Mouse (Mus musculus) heart, postnatal 0 days (tissue): ENCODE data around the gene Spata21. TPM values are rescaled to one million over a fixed set of nuclear protein-coding genes. Genes with fewer than 3 reads are reported as not detected.
A peak's percentile ranks its signal among the peaks of the same experiment; 100 is the strongest.
"Not testable (repeated sequence)": the region's sequence is repeated elsewhere in the genome, so short reads cannot be mapped to it uniquely, and the experiment has no call there.

Source experiments
- ATAC-seq: fragments of 200-750 bp; cut with Nextera tagmentation; 2 replicates; pipeline ENCODE4 v1.8.0; 2017; ENCODE audit warnings: low read depth, moderate number of reproducible peaks, moderate library complexity; ENCODE audit not compliant: insufficient read depth
- DNase-seq: peaks from one replicate; pipeline ENCODE4 v3.0.0-alpha.2; 2016; ENCODE audit warnings: low spot score
- H3K27ac ChIP-seq: fragments of 300-500 bp; sonication (generic); 2 replicates; pipeline ENCODE4 v1.5.1; 2014; ENCODE audit warnings: low read depth, mild to moderate bottlenecking
- H3K27me3 ChIP-seq: fragments of 300-500 bp; sonication (generic); 2 replicates; pipeline ENCODE4 v1.6.1; 2014; ENCODE audit warnings: low read length, mixed read lengths; ENCODE audit not compliant: control insufficient read depth, insufficient read depth
- H3K36me3 ChIP-seq: fragments of 300-500 bp; sonication (generic); replicated peaks from 2 replicates; pipeline ENCODE4 v1.6.1; 2014; ENCODE audit warnings: low read length, mixed read lengths; ENCODE audit not compliant: control insufficient read depth, insufficient read depth
- H3K4me1 ChIP-seq: fragments of 300-500 bp; sonication (generic); 2 replicates; pipeline ENCODE4 v1.6.1; 2014; ENCODE audit warnings: antibody characterized with exemption; ENCODE audit not compliant: control insufficient read depth, insufficient read depth
- H3K4me2 ChIP-seq: fragments of 300-500 bp; sonication (generic); 2 replicates; pipeline ENCODE4 v1.6.1; 2014; ENCODE audit warnings: low read depth, mild to moderate bottlenecking, low read length, moderate library complexity
- H3K4me3 ChIP-seq: fragments of 300-500 bp; sonication (generic); 2 replicates; pipeline ENCODE4 v1.5.1; 2014; ENCODE audit warnings: low read depth, low read length
- H3K9ac ChIP-seq: fragments of 300-500 bp; sonication (generic); replicated peaks from 2 replicates; pipeline ENCODE4 v1.6.1; 2014; ENCODE audit warnings: low read depth, low read length, mixed read lengths
- H3K9me3 ChIP-seq: fragments of 300-500 bp; sonication (generic); replicated peaks from 2 replicates; pipeline ENCODE4 v1.6.1; 2016; ENCODE audit warnings: low read length; ENCODE audit not compliant: control insufficient read depth
- CTCF ChIP-seq: IDR thresholded peaks from 2 replicates; pipeline ENCODE4 v1.5.1; 2016; ENCODE audit warnings: antibody characterized with exemption, control low read depth, low read depth
- EP300 ChIP-seq: IDR thresholded peaks from 2 replicates; pipeline ENCODE4 v1.6.1; 2016; ENCODE audit warnings: antibody characterized with exemption, low read depth
- WGBS: fragments of 180-500 bp; shearing (Covaris S2); extraction: QIAGEN DNeasy Blood & Tissue Kit; methylation state at CpG from one replicate; pipeline ENCODE4 v1.1.7; 2014; 5-methylcytosine and 5-hydroxymethylcytosine counted together
- polyA plus RNA-seq: library from polyadenylated mRNA; unstranded; fragments of >200 nt; fragmentation: Nextera tagmentation; extraction: Ambion mirVana; gene quantifications from 2 replicates; pipeline ENCODE4 v1.2.1, GENCODE M21; 2015
- total RNA-seq: library from RNA; depleted of rRNA; stranded (reverse); fragments of >200 nt; gene quantifications from 2 replicates; pipeline ENCODE4 v1.2.3, GENCODE M21; 2014; ENCODE audit warnings: low replicate concordance

The Spata21 gene
- total and polyA plus RNA-seq, 2 experiments from 2014 or later, result not detected

DNA sequence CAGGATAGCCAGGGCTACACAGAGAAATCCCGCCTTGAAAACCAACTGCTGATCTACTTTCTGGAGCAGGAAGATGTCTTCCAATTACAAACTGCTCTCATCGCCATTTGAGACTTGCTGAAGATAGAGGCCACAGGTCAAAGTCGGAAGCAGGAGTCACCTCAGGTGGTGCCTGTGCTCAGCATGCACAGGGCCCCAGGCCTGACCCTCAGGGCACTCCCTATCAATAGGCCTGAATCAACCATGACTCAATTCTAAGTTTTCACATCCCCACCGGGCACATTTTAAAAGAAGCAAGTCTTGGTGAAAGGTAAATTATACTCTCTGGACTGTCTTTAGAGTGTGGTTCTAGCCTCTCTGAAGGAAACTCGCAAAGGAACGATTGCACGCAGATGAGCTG is 48.0 kb downstream of the Spata21 start:
- no peak overlapping the region for H3K9ac ChIP-seq
- no peak for ATAC-seq
- 74% methylated on average over 7 of the region's 7 CpGs for WGBS

DNA sequence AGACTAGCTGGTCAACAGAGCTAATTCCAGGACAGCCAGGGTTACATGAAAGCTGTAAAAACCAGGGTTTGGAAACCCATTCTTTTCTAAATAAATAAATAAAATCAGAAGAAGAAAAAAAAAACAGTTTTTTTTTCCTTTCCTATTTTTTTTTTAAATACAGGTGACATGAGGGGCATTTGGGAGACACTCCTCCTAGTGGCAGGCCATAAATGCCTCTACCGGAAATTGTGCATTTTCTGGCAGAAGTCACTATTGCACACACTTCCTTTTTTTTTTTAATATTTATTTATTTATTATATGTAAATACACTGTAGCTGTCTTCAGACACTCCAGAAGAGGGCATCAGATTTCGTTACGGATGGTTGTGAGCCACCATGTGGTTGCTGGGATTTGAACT is 49.6 kb downstream of the Spata21 start:
- peaks cover 43% of the 10 kb centered on the region for H3K4me1 ChIP-seq
- not testable (repeated sequence) for H3K27me3 ChIP-seq, H3K4me3 ChIP-seq, H3K9me3 ChIP-seq, H3K36me3 ChIP-seq, ATAC-seq, H3K9ac ChIP-seq, DNase-seq, H3K27ac ChIP-seq, H3K4me2 ChIP-seq
- 81% methylated on average over 2 of the region's 3 CpGs for WGBS
- TF ChIP-seq CTCF, result peak; percentile 11; the same call in 1 of the 2 replicates

More for the DNA sequence above, 48.0 kb downstream of the Spata21 start:
- Histone ChIP-seq H3K9me3 (no peaks in the 10 kb centered on the region), H3K4me1 (peaks cover 59% of the 10 kb centered on the region), H3K27ac (no peak overlapping the region), H3K4me2 (no peak overlapping the region), H3K36me3 (no peaks in the 10 kb centered on the region), H3K27me3 (no peaks in the 10 kb centered on the region), H3K4me3 (no peak overlapping the region)
- DNase-seq, result no peak
- TF ChIP-seq CTCF, result no peak
- TF ChIP-seq EP300, result no peak

DNA sequence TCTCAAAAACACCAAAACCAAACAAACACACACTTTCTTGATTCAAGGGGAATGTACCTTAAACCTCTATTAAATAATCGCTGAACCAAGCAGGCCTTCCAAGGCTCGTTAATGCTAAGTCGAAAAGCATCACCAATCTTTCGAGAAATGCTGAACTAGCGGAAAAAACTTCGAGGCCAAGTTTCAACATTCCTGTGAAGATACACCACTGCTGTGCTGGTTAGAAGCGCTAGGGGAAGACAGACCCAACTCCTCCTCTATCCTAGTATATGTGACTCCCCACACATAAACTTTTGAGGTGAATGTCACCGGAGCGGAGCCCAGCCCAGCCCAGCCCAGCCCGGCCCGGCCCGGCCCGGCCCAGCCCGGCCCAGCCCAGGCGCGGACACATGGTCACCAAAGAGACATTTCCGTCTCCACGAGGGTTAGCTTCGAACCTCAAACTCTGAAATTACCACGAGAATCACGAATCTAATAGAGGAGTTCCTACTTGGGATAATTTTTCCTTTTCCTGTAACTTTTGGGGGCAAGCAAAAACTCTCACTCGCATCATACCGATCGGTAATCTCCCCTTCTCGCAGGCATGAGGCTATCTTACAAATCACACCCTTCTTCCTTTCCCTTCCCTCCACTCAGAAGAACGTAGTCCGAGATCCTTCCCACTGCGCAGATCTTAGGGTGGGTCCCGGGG is 50.4 kb downstream of the Spata21 start:
- Histone ChIP-seq H3K36me3 (no peaks in the 10 kb centered on the region), H3K27ac (peak overlapping the region; percentile 86), H3K4me2 (peak overlapping the region; percentile 86), H3K4me1 (peaks cover 40% of the 10 kb centered on the region), H3K9me3 (no peaks in the 10 kb centered on the region), H3K9ac (peak overlapping the region; percentile 74), H3K27me3 (no peaks in the 10 kb centered on the region), H3K4me3 (peak overlapping the region; percentile 79)
- TF ChIP-seq CTCF, result no peak
- no peak for TF ChIP-seq EP300
- DNase-seq (peak; percentile 61), ATAC-seq (no peak)
- WGBS, result 1% methylated on average over 29 of the region's 29 CpGs

DNA sequence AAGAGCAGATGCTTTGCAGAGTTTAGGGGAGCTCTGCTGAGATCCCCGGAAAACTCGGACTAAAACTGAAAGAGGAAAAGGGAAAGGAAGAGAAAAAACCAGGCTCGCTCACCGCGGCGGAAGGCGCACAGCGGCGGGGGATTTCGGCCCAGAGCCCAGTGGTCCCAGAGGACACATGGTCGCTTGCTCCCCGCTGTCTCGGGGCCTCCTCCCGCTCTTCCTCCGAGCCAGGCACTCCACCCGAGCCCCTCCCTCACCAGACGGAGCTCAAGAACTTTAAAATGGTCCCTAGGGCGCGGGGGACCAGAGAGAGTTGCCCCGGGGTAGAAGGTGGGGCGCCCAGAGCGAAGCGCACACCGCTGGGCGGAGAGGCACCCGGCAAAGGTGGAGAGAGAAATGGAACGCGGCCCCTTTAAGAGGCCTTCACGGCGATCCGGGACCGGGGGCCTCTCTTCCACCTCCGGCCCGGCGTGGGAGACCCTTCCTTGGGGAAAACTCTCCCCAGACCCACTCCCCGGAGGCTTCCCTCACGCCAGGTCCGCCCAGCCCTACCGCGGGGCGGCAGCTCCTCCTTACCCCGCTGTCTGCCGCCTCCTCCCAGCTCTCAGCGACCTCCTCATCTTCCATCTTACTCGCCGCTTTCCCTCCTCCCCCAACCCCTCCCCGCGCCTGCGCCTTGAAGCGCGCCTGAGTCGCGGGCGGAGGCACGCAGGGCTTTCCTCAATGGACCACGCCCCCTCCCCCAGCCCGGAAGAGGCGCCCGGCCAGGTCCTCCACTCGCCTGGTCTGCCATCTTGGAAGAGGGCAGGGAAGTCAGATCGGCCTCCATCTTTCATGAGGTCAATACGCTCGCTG is 51.2 kb downstream of the Spata21 start, which contains the start of gene Szrd1:
TSS of gene Szrd1 (minus strand) at position 660 of the 855 bp plus-strand sequence.
- H3K4me1 ChIP-seq, result peaks cover 35% of the 10 kb centered on the region
- WGBS, result 1% methylated on average over 56 of the region's 63 CpGs
- H3K27ac ChIP-seq, result peak within 1 kb of the TSS; percentile 86
- ATAC-seq, result peak; percentile 96
- peak within 1 kb of the TSS; percentile 79 for H3K4me3 ChIP-seq
- H3K4me2 ChIP-seq, result peak within 1 kb of the TSS; percentile 86
- TF ChIP-seq CTCF (no peak), EP300 (peak; percentile 56; the same call in 1 of the 2 replicates)
- H3K36me3 ChIP-seq, result no peaks in the 10 kb centered on the region
- H3K27me3 ChIP-seq, result no peaks in the 10 kb centered on the region
- peak within 1 kb of the TSS; percentile 74 for H3K9ac ChIP-seq
- peak; percentile 98 for DNase-seq
- no peaks in the 10 kb centered on the region for H3K9me3 ChIP-seq

DNA sequence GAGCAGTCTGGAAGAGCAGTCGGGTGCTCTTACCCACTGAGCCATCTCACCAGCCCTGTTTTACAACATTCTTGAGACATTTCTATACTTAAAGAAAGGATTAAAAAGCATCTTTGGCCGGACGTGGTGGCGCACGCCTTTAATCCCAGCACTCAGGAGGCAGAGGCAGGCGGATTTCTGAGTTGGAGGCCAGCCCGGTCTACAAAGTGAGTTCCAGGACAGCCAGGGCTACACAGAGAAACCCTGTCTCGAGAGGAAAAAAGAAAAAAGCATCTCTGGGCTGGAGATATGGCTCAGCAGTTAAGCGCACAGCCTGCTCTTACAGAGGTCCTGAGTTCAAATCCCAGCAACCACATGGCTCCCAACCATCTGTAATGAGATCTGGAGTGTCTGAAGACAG is 52.2 kb downstream of the Spata21 start:
- H3K4me1 ChIP-seq, result peaks cover 25% of the 10 kb centered on the region
- H3K9ac ChIP-seq, DNase-seq, H3K27me3 ChIP-seq, H3K4me3 ChIP-seq, H3K36me3 ChIP-seq, H3K4me2 ChIP-seq, H3K27ac ChIP-seq, H3K9me3 ChIP-seq, ATAC-seq: not testable (repeated sequence)
- WGBS, result 91% methylated on average over 9 of the region's 9 CpGs
